Mouse (Mus musculus) liver, embryonic 13.5 days (tissue): ENCODE data around the gene Slc39a11. TPM values are rescaled to one million over a fixed set of nuclear protein-coding genes. Genes with fewer than 3 reads are reported as not detected.

Source experiments
- ATAC-seq: fragments of 200-750 bp; cut with Nextera tagmentation; 2 replicates; pipeline ENCODE4 v1.8.0; 2017; ENCODE audit warnings: low read depth, mild to moderate bottlenecking, moderate number of reproducible peaks, moderate library complexity
- DNase-seq: peaks from one replicate; pipeline ENCODE4 v3.0.0; 2022
- H3K27ac ChIP-seq: fragments of 300-500 bp; sonication (generic); 2 replicates; pipeline ENCODE4 v1.5.1; 2015; ENCODE audit warnings: moderate library complexity, mild to moderate bottlenecking, inconsistent platforms
- H3K27me3 ChIP-seq: fragments of 300-500 bp; sonication (generic); 2 replicates; pipeline ENCODE4 v1.6.1; 2015; ENCODE audit warnings: mild to moderate bottlenecking, inconsistent platforms
- H3K36me3 ChIP-seq: fragments of 300-500 bp; sonication (generic); 2 replicates; pipeline ENCODE4 v1.6.1; 2015; ENCODE audit warnings: mild to moderate bottlenecking, inconsistent platforms
- H3K4me1 ChIP-seq: fragments of 300-500 bp; sonication (generic); replicated peaks from 2 replicates; pipeline ENCODE4 v1.6.1; 2015; ENCODE audit warnings: inconsistent platforms
- H3K4me2 ChIP-seq: fragments of 300-500 bp; sonication (generic); 2 replicates; pipeline ENCODE4 v1.6.1; 2015; ENCODE audit warnings: inconsistent platforms, mild to moderate bottlenecking, moderate library complexity
- H3K4me3 ChIP-seq: fragments of 300-500 bp; sonication (generic); replicated peaks from 2 replicates; pipeline ENCODE4 v1.5.1; 2015; ENCODE audit warnings: mild to moderate bottlenecking, inconsistent platforms
- H3K9ac ChIP-seq: fragments of 300-500 bp; sonication (generic); 2 replicates; pipeline ENCODE4 v1.6.1; 2015; ENCODE audit warnings: mild to moderate bottlenecking, inconsistent platforms
- H3K9me3 ChIP-seq: fragments of 300-500 bp; sonication (generic); replicated peaks from 2 replicates; pipeline ENCODE4 v1.6.1; 2016; ENCODE audit warnings: inconsistent platforms
- WGBS: fragments of 180-500 bp; shearing (Covaris S2); methylation state at CpG from one replicate; pipeline ENCODE4 v1.1.7; 2015; ENCODE audit not compliant: insufficient replicate concordance; 5-methylcytosine and 5-hydroxymethylcytosine counted together
- polyA plus RNA-seq: library from polyadenylated mRNA; unstranded; fragments of >200 nt; fragmentation: Nextera tagmentation; extraction: Ambion mirVana; gene quantifications from 2 replicates; pipeline ENCODE4 v1.2.1, GENCODE M21; 2015

Gene Slc39a11
- polyA plus RNA-seq, 1 experiment from 2014 or later: 15.0 TPM

GRCm38 (mm10) chr11:113654105-113654504 lies 4.2 kb upstream of the Slc39a11 start:
- Histone ChIP-seq H3K27ac (no peak overlapping the region), H3K27me3 (no peaks in the 10 kb centered on the region), H3K9ac (no peak overlapping the region), H3K4me2 (no peak overlapping the region), H3K36me3 (peaks cover 77% of the 10 kb centered on the region), H3K9me3 (no peaks in the 10 kb centered on the region), H3K4me1 (peaks cover 22% of the 10 kb centered on the region), H3K4me3 (no peak overlapping the region)
- ATAC-seq: no peak
- WGBS: 94% methylated on average over 15 of the region's 15 CpGs
- no peak for DNase-seq

GRCm38 (mm10) chr11:113652516-113652915 lies 2.6 kb upstream of the Slc39a11 start:
- Histone ChIP-seq H3K36me3 (peaks cover 61% of the 10 kb centered on the region), H3K9me3 (no peaks in the 10 kb centered on the region), H3K4me3 (no peak overlapping the region), H3K4me1 (peaks cover 34% of the 10 kb centered on the region), H3K4me2 (no peak overlapping the region), H3K9ac (no peak overlapping the region), H3K27me3 (no peaks in the 10 kb centered on the region), H3K27ac (peak overlapping the region; percentile 89)
- DNase-seq: no peak
- ATAC-seq: no peak
- WGBS: 92% methylated on average over 6 of the region's 6 CpGs

GRCm38 (mm10) chr11:113651907-113652273 lies 2.0 kb upstream of the Slc39a11 start:
- H3K27ac ChIP-seq: peak overlapping the region; percentile 89
- no peak for DNase-seq
- 65% methylated on average over 8 of the region's 8 CpGs for WGBS
- H3K9ac ChIP-seq: no peak overlapping the region
- peaks cover 55% of the 10 kb centered on the region for H3K36me3 ChIP-seq
- peaks cover 34% of the 10 kb centered on the region for H3K4me1 ChIP-seq
- H3K9me3 ChIP-seq: no peaks in the 10 kb centered on the region
- H3K4me3 ChIP-seq: 0 out of 2 replicates have a peak overlapping the region, but pooled peaks have one; percentile 95
- H3K27me3 ChIP-seq: no peaks in the 10 kb centered on the region
- no peak for ATAC-seq
- peak overlapping the region; percentile 82 for H3K4me2 ChIP-seq

GRCm38 (mm10) chr11:113651206-113651906 lies 1.5 kb upstream of the Slc39a11 start:
- peaks cover 49% of the 10 kb centered on the region for H3K36me3 ChIP-seq
- H3K4me3 ChIP-seq: peak overlapping the region; percentile 95
- no peaks in the 10 kb centered on the region for H3K27me3 ChIP-seq
- WGBS: 60% methylated on average over 22 of the region's 22 CpGs
- ATAC-seq (peak; percentile 50), DNase-seq (peak; percentile 73)
- H3K9me3 ChIP-seq: no peaks in the 10 kb centered on the region
- peaks cover 34% of the 10 kb centered on the region for H3K4me1 ChIP-seq
- peak overlapping the region; percentile 89 for H3K27ac ChIP-seq
- H3K4me2 ChIP-seq: peak overlapping the region; percentile 82
- H3K9ac ChIP-seq: peak overlapping the region; percentile 44

- peak; percentile 2; the same call in 1 of the 2 replicates for ATAC-seq
- peak within 1 kb of the TSS; percentile 82 for H3K4me2 ChIP-seq
- H3K27ac ChIP-seq: peak within 1 kb of the TSS; percentile 89
- H3K27me3 ChIP-seq: 0 out of 2 replicates have a peak, but pooled peaks cover under 1% of the 10 kb centered on the region
- no peaks in the 10 kb centered on the region; the same call in 1 of the 2 replicates for H3K9me3 ChIP-seq
- peak within 1 kb of the TSS; percentile 95 for H3K4me3 ChIP-seq
- H3K36me3 ChIP-seq: peaks cover 24% of the 10 kb centered on the region
- peak within 1 kb of the TSS; percentile 96 for H3K9ac ChIP-seq
- H3K4me1 ChIP-seq: peaks cover 34% of the 10 kb centered on the region
- no peak for DNase-seq
- WGBS: 40% methylated on average over 26 of the region's 26 CpGs
Measured at GRCm38 (mm10) chr11:113648690-113649352, 1.1 kb downstream of the Slc39a11 start, which contains the start of gene Cog1. Gene Cog1, plus strand, starts transcription at chr11:113649169.

- peaks cover 34% of the 10 kb centered on the region for H3K4me1 ChIP-seq
- H3K9ac ChIP-seq: no peak overlapping the region
- 2% methylated on average over 15 of the region's 15 CpGs for WGBS
- peak overlapping the region; percentile 95; the same call in 1 of the 2 replicates for H3K4me3 ChIP-seq
- ATAC-seq: 0 out of 2 replicates have a peak, but pooled peaks have one; percentile 17
- no peak overlapping the region for H3K27ac ChIP-seq
- peak overlapping the region; percentile 82 for H3K4me2 ChIP-seq
- peaks cover 17% of the 10 kb centered on the region for H3K36me3 ChIP-seq
- H3K27me3 ChIP-seq: 0 out of 2 replicates have a peak, but pooled peaks cover 3% of the 10 kb centered on the region
- DNase-seq: peak; percentile 68
- H3K9me3 ChIP-seq: no peaks in the 10 kb centered on the region; the same call in 1 of the 2 replicates
Measured at GRCm38 (mm10) chr11:113648152-113648551, 1.7 kb downstream of the Slc39a11 start.

GRCm38 (mm10) chr11:113645181-113645580 lies 4.7 kb downstream of the Slc39a11 start:
- Histone ChIP-seq H3K4me3 (no peak overlapping the region), H3K27me3 (0 out of 2 replicates have a peak, but pooled peaks cover 3% of the 10 kb centered on the region), H3K4me2 (no peak overlapping the region), H3K36me3 (no peaks in the 10 kb centered on the region), H3K9ac (no peak overlapping the region), H3K27ac (no peak overlapping the region), H3K4me1 (peaks cover 15% of the 10 kb centered on the region), H3K9me3 (no peaks in the 10 kb centered on the region; the same call in 1 of the 2 replicates)
- WGBS: 70% methylated on average over 3 of the region's 3 CpGs
- DNase-seq (no peak), ATAC-seq (no peak)

GRCm38 (mm10) chr11:113638680-113639079 lies 11.2 kb downstream of the Slc39a11 start:
- Histone ChIP-seq H3K27me3 (0 out of 2 replicates have a peak, but pooled peaks cover 1% of the 10 kb centered on the region), H3K27ac (no peak overlapping the region), H3K9ac (no peak overlapping the region), H3K4me3 (no peak overlapping the region), H3K36me3 (no peaks in the 10 kb centered on the region), H3K4me1 (no peaks in the 10 kb centered on the region), H3K4me2 (no peak overlapping the region), H3K9me3 (no peaks in the 10 kb centered on the region)
- ATAC-seq: no peak
- DNase-seq: no peak
- WGBS: 81% methylated on average over 12 of the region's 12 CpGs

- Histone ChIP-seq H3K27ac (no peak overlapping the region), H3K9me3 (no peaks in the 10 kb centered on the region), H3K36me3 (no peaks in the 10 kb centered on the region), H3K4me3 (no peak overlapping the region), H3K27me3 (no peaks in the 10 kb centered on the region), H3K9ac (no peak overlapping the region), H3K4me2 (no peak overlapping the region), H3K4me1 (0 out of 2 replicates have a peak, but pooled peaks cover 4% of the 10 kb centered on the region)
- ATAC-seq (no peak), DNase-seq (no peak)
- 57% methylated on average over 10 of the region's 10 CpGs for WGBS
Measured at GRCm38 (mm10) chr11:113634699-113635121, 15.2 kb downstream of the Slc39a11 start.

- no peaks in the 10 kb centered on the region for H3K9me3 ChIP-seq
- no peak overlapping the region for H3K4me3 ChIP-seq
- no peak overlapping the region for H3K9ac ChIP-seq
- no peaks in the 10 kb centered on the region for H3K27me3 ChIP-seq
- H3K36me3 ChIP-seq: no peaks in the 10 kb centered on the region
- no peak overlapping the region for H3K27ac ChIP-seq
- ATAC-seq: no peak
- WGBS: 67% methylated on average over 5 of the region's 5 CpGs
- DNase-seq: no peak
- H3K4me2 ChIP-seq: no peak overlapping the region
- 0 out of 2 replicates have a peak, but pooled peaks cover 4% of the 10 kb centered on the region for H3K4me1 ChIP-seq
Measured at GRCm38 (mm10) chr11:113633398-113633797, 16.5 kb downstream of the Slc39a11 start.

GRCm38 (mm10) chr11:113632303-113632702 lies 17.6 kb downstream of the Slc39a11 start:
- ATAC-seq (0 out of 2 replicates have a peak, but pooled peaks have one; percentile 16), DNase-seq (no peak)
- H3K9me3 ChIP-seq: no peaks in the 10 kb centered on the region
- 0 out of 2 replicates have a peak, but pooled peaks cover 4% of the 10 kb centered on the region for H3K4me1 ChIP-seq
- H3K27me3 ChIP-seq: no peaks in the 10 kb centered on the region
- H3K36me3 ChIP-seq: no peaks in the 10 kb centered on the region
- no peak overlapping the region for H3K9ac ChIP-seq
- no peak overlapping the region for H3K4me3 ChIP-seq
- peak overlapping the region; percentile 20; the same call in 1 of the 2 replicates for H3K4me2 ChIP-seq
- 63% methylated on average over 7 of the region's 7 CpGs for WGBS
- H3K27ac ChIP-seq: no peak overlapping the region; the same call in 1 of the 2 replicates
